Mouse (Mus musculus) neural tube, embryonic 15.5 days (tissue): ENCODE data around the gene Dbx1. TPM values are rescaled to one million over a fixed set of nuclear protein-coding genes. Genes with fewer than 3 reads are reported as not detected.

ENCODE experiments used
- ATAC-seq: fragments of 200-750 bp; cut with Nextera tagmentation; 2 replicates; pipeline ENCODE4 v1.8.0; 2017; ENCODE audit warnings: mild to moderate bottlenecking, moderate TSS enrichment, moderate library complexity; ENCODE audit not compliant: low FRiP score
- H3K27ac ChIP-seq: fragments of 300-500 bp; sonication (generic); replicated peaks from 2 replicates; pipeline ENCODE4 v1.5.1; 2015; ENCODE audit warnings: mild to moderate bottlenecking, inconsistent platforms
- H3K27me3 ChIP-seq: fragments of 300-500 bp; sonication (generic); replicated peaks from 2 replicates; pipeline ENCODE4 v1.6.1; 2015; ENCODE audit warnings: inconsistent platforms
- H3K36me3 ChIP-seq: fragments of 300-500 bp; sonication (generic); 2 replicates; pipeline ENCODE4 v1.6.1; 2015; ENCODE audit warnings: inconsistent platforms
- H3K4me1 ChIP-seq: fragments of 300-500 bp; sonication (generic); 2 replicates; pipeline ENCODE4 v1.6.1; 2015; ENCODE audit warnings: inconsistent platforms
- H3K4me2 ChIP-seq: fragments of 300-500 bp; sonication (generic); 2 replicates; pipeline ENCODE4 v1.6.1; 2015; ENCODE audit warnings: inconsistent platforms, mild to moderate bottlenecking, moderate library complexity
- H3K4me3 ChIP-seq: fragments of 300-500 bp; sonication (generic); replicated peaks from 2 replicates; pipeline ENCODE4 v1.5.1; 2015; ENCODE audit warnings: mild to moderate bottlenecking, inconsistent platforms
- H3K9ac ChIP-seq: fragments of 300-500 bp; sonication (generic); replicated peaks from 2 replicates; pipeline ENCODE4 v1.6.1; 2015; ENCODE audit warnings: mild to moderate bottlenecking, inconsistent platforms
- H3K9me3 ChIP-seq: fragments of 300-500 bp; sonication (generic); replicated peaks from 2 replicates; pipeline ENCODE4 v1.6.1; 2016; ENCODE audit warnings: inconsistent platforms
- WGBS: fragments of 180-500 bp; shearing (Covaris S2); methylation state at CpG from one replicate; pipeline ENCODE4 v1.1.7; 2015; ENCODE audit warnings: mixed read lengths; 5-methylcytosine and 5-hydroxymethylcytosine counted together
- polyA plus RNA-seq: library from polyadenylated mRNA; unstranded; fragments of >200 nt; fragmentation: Nextera tagmentation; extraction: Ambion mirVana; gene quantifications from 2 replicates; pipeline ENCODE4 v1.2.1, GENCODE M21; 2015

Gene Dbx1
- 1.4 and 1.6 TPM in 2 replicates for polyA plus RNA-seq

- H3K36me3 ChIP-seq: no peaks in the 10 kb centered on the region
- H3K4me3 ChIP-seq: no peak within 1 kb of the TSS
- peaks cover 84% of the 10 kb centered on the region for H3K27me3 ChIP-seq
- peaks cover 15% of the 10 kb centered on the region for H3K4me1 ChIP-seq
- no peak within 1 kb of the TSS for H3K27ac ChIP-seq
- H3K9ac ChIP-seq: no peak within 1 kb of the TSS
- no peaks in the 10 kb centered on the region for H3K9me3 ChIP-seq
- whole genome bisulfite sequencing: under 1% methylated on average over 33 of the region's 33 CpGs
- no peak within 1 kb of the TSS for H3K4me2 ChIP-seq
- ATAC-seq: no peak
Observed at GRCm38 (mm10) chr7:49636491-49637115, at the start of gene Dbx1. Dbx1 (minus strand) TSS chr7:49636849.

GRCm38 (mm10) chr7:49678826-49679377 is 42.3 kb upstream of the Dbx1 start:
- Histone ChIP-seq H3K9ac (no peak overlapping the region), H3K27me3 (peaks cover 88% of the 10 kb centered on the region), H3K9me3 (no peaks in the 10 kb centered on the region), H3K4me2 (no peak overlapping the region), H3K27ac (no peak overlapping the region), H3K4me3 (no peak overlapping the region), H3K4me1 (no peaks in the 10 kb centered on the region), H3K36me3 (no peaks in the 10 kb centered on the region)
- no peak for ATAC-seq
- WGBS: 7% methylated on average over 9 of the region's 9 CpGs

GRCm38 (mm10) chr7:49678100-49678825 is 41.6 kb upstream of the Dbx1 start:
- Histone ChIP-seq H3K9me3 (no peaks in the 10 kb centered on the region), H3K9ac (no peak overlapping the region), H3K4me3 (no peak overlapping the region), H3K36me3 (no peaks in the 10 kb centered on the region), H3K4me1 (no peaks in the 10 kb centered on the region), H3K27ac (no peak overlapping the region), H3K4me2 (no peak overlapping the region), H3K27me3 (peaks cover 88% of the 10 kb centered on the region)
- WGBS: 3% methylated on average over 22 of the region's 22 CpGs
- ATAC-seq: no peak

GRCm38 (mm10) chr7:49677166-49677565 is 40.5 kb upstream of the Dbx1 start:
- Histone ChIP-seq H3K9me3 (no peaks in the 10 kb centered on the region), H3K27me3 (peaks cover 85% of the 10 kb centered on the region), H3K4me3 (no peak overlapping the region), H3K4me2 (no peak overlapping the region), H3K9ac (no peak overlapping the region), H3K36me3 (no peaks in the 10 kb centered on the region), H3K4me1 (no peaks in the 10 kb centered on the region), H3K27ac (no peak overlapping the region)
- WGBS: 1% methylated on average over 9 of the region's 9 CpGs
- no peak for ATAC-seq

- no peaks in the 10 kb centered on the region for H3K9me3 ChIP-seq
- H3K27me3 ChIP-seq: peaks cover 84% of the 10 kb centered on the region
- no peak overlapping the region for H3K4me3 ChIP-seq
- H3K4me1 ChIP-seq: no peaks in the 10 kb centered on the region
- 16% methylated on average over 5 of the region's 5 CpGs for WGBS
- no peak overlapping the region for H3K4me2 ChIP-seq
- no peaks in the 10 kb centered on the region for H3K36me3 ChIP-seq
- no peak for ATAC-seq
- no peak overlapping the region for H3K27ac ChIP-seq
- no peak overlapping the region for H3K9ac ChIP-seq
Observed at GRCm38 (mm10) chr7:49676627-49677026, 40.0 kb upstream of the Dbx1 start.

DNA sequence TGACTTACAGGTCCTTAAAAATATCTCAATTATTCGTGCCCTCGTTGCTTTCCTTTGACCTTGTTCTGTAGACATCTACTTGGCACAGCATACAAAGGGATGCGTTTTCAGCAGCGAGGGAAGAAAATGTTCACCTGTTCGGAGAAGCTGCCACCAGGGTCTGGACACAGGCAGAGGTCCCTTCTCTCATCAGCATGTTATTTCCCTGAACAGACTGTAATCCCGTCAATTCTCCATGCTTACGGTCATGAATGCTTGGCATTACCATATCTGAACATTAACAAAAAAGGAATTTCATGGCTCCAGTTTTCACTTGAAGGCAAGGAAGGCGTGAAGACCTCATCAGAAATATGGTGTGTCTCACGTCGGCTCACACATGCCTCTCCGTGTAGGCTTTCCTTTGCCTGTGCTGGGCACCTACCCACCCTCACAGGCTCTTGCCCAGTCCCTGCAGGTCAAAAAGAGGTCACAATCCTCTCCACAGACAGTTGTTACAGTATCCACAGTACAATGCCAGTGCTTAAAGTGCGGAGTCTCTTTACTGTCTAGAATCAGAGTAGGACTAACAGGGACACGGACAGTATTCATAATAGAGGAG is 31.7 kb upstream of the Dbx1 start:
- no peaks in the 10 kb centered on the region for H3K9me3 ChIP-seq
- 61% methylated on average over 13 of the region's 13 CpGs for WGBS
- peaks cover 87% of the 10 kb centered on the region for H3K27me3 ChIP-seq
- H3K4me1 ChIP-seq: no peaks in the 10 kb centered on the region
- no peak for ATAC-seq
- H3K27ac ChIP-seq: no peak overlapping the region
- H3K4me3 ChIP-seq: no peak overlapping the region
- H3K36me3 ChIP-seq: no peaks in the 10 kb centered on the region
- no peak overlapping the region for H3K4me2 ChIP-seq
- H3K9ac ChIP-seq: no peak overlapping the region

DNA sequence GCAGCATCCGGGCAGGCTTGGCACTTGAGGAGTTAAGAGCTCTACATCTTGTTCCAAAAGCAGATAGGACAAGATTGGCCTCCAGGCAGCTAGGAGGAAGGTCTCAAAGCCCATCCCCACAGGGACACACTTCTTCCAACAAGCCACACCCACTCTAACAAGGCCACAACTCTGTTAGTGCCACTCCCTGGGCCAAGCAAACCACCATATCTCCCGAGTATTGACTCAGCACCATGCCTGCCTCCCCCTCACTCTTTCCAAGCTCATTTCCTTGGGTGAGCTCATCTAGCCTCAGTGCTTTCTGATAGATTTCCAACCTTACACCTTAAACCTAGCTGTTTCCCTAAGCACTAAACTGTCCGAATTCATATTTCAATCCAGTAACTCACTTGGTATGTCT is 26.9 kb upstream of the Dbx1 start:
- H3K9ac ChIP-seq: no peak overlapping the region
- no peak overlapping the region for H3K4me2 ChIP-seq
- H3K27me3 ChIP-seq: peaks cover 88% of the 10 kb centered on the region
- no peak for ATAC-seq
- H3K4me3 ChIP-seq: no peak overlapping the region
- peaks cover 2% of the 10 kb centered on the region; the same call in 1 of the 2 replicates for H3K4me1 ChIP-seq
- no peaks in the 10 kb centered on the region for H3K9me3 ChIP-seq
- no peak overlapping the region for H3K27ac ChIP-seq
- WGBS: 85% methylated on average over 3 of the region's 3 CpGs
- no peaks in the 10 kb centered on the region for H3K36me3 ChIP-seq

- Histone ChIP-seq H3K4me3 (no peak overlapping the region), H3K4me2 (no peak overlapping the region), H3K27ac (no peak overlapping the region), H3K9me3 (no peaks in the 10 kb centered on the region), H3K4me1 (peaks cover 2% of the 10 kb centered on the region; the same call in 1 of the 2 replicates), H3K9ac (no peak overlapping the region), H3K36me3 (no peaks in the 10 kb centered on the region), H3K27me3 (peaks cover 87% of the 10 kb centered on the region)
- no peak for ATAC-seq
- WGBS: 17% methylated on average over 7 of the region's 7 CpGs
Observed at GRCm38 (mm10) chr7:49662492-49663026, 25.9 kb upstream of the Dbx1 start.

DNA sequence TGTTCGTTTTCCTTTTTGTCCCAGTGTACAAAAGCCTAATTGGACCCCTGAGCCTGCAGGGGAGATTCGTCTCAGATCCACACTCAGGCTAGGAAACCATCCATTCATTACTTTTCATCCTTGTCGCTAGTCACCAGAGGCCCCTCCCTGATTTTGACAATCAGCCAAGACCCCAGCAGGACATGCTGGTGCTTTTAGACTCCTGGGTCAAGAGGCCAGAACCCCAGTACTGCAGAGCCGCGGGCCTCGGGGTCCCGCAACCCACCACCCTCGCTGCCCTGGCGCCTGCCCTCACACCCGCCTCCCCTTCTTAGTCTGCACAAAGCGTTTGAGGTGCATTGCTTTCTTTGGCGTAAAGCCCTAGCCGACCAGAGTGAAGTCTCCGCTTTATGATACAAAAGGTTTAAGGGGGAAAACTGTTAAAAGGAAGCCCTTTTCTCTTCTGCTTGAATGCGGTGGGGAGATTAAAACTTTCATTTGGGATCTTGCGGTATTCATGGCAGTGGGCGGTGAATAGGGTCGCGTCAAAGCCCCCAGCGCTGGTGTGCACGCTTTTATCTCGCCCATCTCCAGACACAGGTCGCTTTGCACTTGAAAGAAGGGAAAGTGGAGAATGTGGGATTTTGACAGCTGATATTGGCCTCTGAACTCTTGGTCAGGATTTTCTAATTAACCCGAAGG is 25.3 kb upstream of the Dbx1 start:
- H3K9me3 ChIP-seq: no peaks in the 10 kb centered on the region
- no peak overlapping the region for H3K4me2 ChIP-seq
- no peaks in the 10 kb centered on the region for H3K36me3 ChIP-seq
- no peak overlapping the region for H3K27ac ChIP-seq
- H3K9ac ChIP-seq: no peak overlapping the region
- no peak for ATAC-seq
- no peak overlapping the region for H3K4me3 ChIP-seq
- H3K27me3 ChIP-seq: peaks cover 87% of the 10 kb centered on the region
- peaks cover 2% of the 10 kb centered on the region; the same call in 1 of the 2 replicates for H3K4me1 ChIP-seq
- 2% methylated on average over 24 of the region's 24 CpGs for WGBS

GRCm38 (mm10) chr7:49640709-49641305 is 4.2 kb upstream of the Dbx1 start:
- no peak overlapping the region for H3K4me3 ChIP-seq
- H3K9me3 ChIP-seq: peaks cover 6% of the 10 kb centered on the region; the same call in 1 of the 2 replicates
- peaks cover 92% of the 10 kb centered on the region for H3K27me3 ChIP-seq
- H3K4me2 ChIP-seq: no peak overlapping the region
- WGBS: 11% methylated on average over 3 of the region's 3 CpGs
- no peak for ATAC-seq
- H3K9ac ChIP-seq: no peak overlapping the region
- H3K4me1 ChIP-seq: 0 out of 2 replicates have a peak, but pooled peaks cover 4% of the 10 kb centered on the region
- H3K36me3 ChIP-seq: no peaks in the 10 kb centered on the region
- no peak overlapping the region for H3K27ac ChIP-seq
